Mouse (Mus musculus) right cerebral cortex, postnatal 25 days (tissue): ENCODE data around the gene Apba2.

Source experiments
- DNase-seq: peaks from one replicate; pipeline ENCODE4 v3.0.0; 2022

Gene Apba2

GRCm38 (mm10) chr7:64741333-64742307 lies 240.1 kb downstream of the Apba2 start:
- DNase-seq: peak; percentile 85

- DNase-seq: no peak
Observed at GRCm38 (mm10) chr7:64743610-64744009, 242.1 kb downstream of the Apba2 start.

- peak; percentile 68 for DNase-seq
Observed at GRCm38 (mm10) chr7:64751465-64751864, 250.0 kb downstream of the Apba2 start.

GRCm38 (mm10) chr7:64752133-64752532 lies 250.6 kb downstream of the Apba2 start:
- peak; percentile 75 for DNase-seq

GRCm38 (mm10) chr7:64753678-64754077 lies 252.2 kb downstream of the Apba2 start:
- DNase-seq: no peak

GRCm38 (mm10) chr7:64754161-64754560 lies 252.7 kb downstream of the Apba2 start:
- no peak for DNase-seq

- DNase-seq: no peak
Observed at GRCm38 (mm10) chr7:64755141-64755540, 253.6 kb downstream of the Apba2 start.

- DNase-seq: no peak
Observed at GRCm38 (mm10) chr7:64765595-64765994, 264.1 kb downstream of the Apba2 start.

GRCm38 (mm10) chr7:64769768-64770167 lies 268.3 kb downstream of the Apba2 start:
- no peak for DNase-seq

- no peak for DNase-seq
Observed at GRCm38 (mm10) chr7:64770779-64771390, 269.4 kb downstream of the Apba2 start.

GRCm38 (mm10) chr7:64773465-64773864 lies 272.0 kb downstream of the Apba2 start:
- DNase-seq: no peak

- peak; percentile 52 for DNase-seq
Observed at GRCm38 (mm10) chr7:64776708-64777489, 275.4 kb downstream of the Apba2 start.

- DNase-seq: peak; percentile 67
Observed at GRCm38 (mm10) chr7:64779501-64779900, 278.0 kb downstream of the Apba2 start.

- DNase-seq: no peak
Observed at GRCm38 (mm10) chr7:64785040-64785439, 283.5 kb downstream of the Apba2 start.

GRCm38 (mm10) chr7:64791145-64791544 lies 289.6 kb downstream of the Apba2 start:
- DNase-seq: no peak

- no peak for DNase-seq
Observed at GRCm38 (mm10) chr7:64792031-64792430, 290.5 kb downstream of the Apba2 start.

GRCm38 (mm10) chr7:64795554-64795953 lies 294.0 kb downstream of the Apba2 start:
- no peak for DNase-seq
